Mouse (Mus musculus) right cerebral cortex, postnatal 4 days (tissue): ENCODE results near the gene Actr5.

ENCODE experiments used
- DNase-seq: peaks from one replicate; pipeline ENCODE4 v3.0.0-alpha.2; 2022

The Actr5 gene

DNA sequence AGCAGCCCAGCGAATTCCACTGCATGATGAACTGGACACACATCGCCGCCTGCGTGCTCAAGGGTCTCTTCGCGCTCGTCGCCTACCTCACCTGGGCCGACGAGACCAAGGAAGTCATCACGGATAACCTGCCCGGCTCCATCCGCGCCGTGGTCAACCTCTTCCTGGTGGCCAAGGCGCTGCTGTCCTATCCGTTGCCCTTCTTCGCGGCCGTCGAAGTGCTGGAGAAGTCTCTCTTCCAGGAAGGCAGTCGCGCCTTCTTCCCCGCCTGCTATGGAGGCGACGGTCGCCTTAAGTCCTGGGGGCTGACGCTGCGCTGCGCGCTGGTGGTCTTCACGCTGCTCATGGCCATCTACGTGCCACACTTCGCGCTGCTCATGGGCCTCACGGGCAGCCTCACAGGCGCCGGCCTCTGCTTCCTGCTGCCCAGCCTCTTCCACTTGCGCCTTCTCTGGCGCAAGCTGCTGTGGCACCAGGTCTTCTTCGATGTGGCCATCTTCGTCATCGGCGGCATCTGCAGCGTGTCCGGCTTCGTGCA is 10.2 kb upstream of the Actr5 start:
- no peak for DNase-seq

DNA sequence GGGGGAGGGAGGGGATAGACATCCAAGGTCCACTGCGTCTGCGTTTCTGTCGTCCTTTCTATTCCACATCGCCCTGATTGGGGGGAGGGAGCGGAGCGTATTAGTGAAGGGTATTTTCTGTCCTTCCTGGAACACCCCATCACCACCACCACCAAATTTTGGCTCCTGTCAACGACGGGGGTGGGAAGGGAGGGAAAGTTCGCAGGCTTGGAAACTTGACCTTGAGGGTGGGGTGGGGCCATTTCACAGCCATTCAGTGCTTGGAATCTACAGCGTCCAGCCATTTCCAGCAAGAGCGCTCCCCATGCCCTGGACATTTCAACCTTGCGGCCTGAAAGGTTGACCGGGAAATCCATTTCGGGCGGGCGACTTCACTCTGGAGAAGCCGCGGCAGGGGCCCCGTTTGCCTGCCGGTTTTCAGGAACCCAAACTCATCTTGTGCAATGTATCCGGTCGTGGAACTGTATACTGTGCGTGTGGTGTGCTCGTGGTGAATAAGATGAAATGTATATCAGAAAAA is 9.5 kb upstream of the Actr5 start:
- no peak for DNase-seq

DNA sequence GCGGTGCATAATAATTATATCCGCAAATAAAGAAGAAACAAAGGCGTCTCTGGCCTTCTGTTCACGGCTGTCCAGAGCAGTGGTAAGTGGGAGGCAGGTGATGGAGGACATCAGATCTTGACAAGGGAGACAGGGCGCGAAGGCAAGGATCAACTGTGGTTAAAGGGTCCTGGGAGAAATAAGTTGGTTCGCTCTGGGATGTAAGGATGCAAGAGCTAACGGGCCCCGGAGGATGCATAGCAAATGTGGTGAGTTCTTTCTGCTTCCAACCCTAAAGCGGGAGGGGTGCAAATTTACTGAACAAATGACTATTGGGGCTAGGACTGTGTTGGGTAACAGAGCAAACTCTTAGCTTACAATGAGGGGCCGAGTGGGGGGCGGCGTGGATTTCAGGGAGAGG is 9.0 kb upstream of the Actr5 start:
- DNase-seq: no peak

DNA sequence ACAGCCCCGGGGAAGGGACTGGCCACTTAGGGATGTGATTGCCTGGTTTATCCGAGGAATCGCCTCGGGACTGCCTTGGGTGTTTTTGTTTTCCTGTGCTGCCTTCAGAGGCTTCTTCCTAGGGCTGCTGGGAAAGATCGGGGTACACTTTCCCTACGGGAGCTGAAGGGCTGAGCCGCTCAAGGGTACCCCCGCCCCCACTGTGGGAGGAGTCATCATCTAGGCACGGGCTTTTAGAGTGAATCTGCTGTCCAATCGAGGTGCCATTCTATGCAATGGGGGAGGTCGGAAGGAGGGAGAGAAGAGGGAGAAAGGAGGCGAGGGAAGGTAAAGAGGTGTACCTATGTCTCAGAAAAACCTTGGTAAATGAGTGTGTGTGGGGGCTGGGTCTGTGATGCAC is 8.4 kb upstream of the Actr5 start:
- DNase-seq: peak; percentile 41

GRCm38 (mm10) chr2:158616790-158617189 is 7.9 kb upstream of the Actr5 start:
- DNase-seq: no peak

DNA sequence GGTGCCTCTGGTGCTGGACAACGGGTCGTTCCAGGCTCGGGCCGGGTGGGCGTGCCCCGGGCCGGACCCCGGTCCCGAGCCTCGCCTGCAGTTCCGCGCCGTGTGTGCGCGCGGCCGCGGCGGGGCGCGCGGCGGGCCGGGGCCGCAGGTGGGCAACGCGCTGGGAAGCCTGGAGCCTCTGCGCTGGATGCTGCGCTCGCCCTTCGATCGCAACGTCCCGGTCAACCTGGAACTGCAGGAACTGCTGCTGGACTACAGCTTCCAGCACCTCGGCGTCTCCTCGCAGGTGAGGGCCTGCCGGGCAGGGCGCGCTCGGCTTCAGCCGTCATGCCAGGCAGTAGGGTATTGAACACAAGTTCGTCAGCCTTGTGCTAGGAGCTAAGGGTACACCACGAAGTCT is 543 bp downstream of the Actr5 start:
- no peak for DNase-seq

DNA sequence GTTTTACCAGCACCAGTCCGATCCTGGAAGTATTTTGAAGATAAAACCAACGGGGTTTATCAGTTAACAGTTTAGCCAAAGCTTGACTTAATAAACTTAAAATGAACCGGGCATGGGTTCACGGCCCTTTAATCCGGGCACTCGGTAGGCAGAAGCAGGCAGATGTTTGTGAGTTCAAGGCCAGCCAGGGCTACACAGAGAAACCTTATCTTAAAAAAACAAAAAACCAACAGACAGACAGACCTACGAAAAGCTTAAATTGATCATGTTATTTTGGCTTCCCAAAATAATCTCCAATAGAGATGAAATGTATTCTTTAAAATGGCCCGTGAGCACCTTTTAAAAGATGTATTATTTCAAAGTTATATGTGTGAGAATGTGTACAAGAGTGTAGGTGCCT is 1.0 kb downstream of the Actr5 start:
- DNase-seq: no peak

DNA sequence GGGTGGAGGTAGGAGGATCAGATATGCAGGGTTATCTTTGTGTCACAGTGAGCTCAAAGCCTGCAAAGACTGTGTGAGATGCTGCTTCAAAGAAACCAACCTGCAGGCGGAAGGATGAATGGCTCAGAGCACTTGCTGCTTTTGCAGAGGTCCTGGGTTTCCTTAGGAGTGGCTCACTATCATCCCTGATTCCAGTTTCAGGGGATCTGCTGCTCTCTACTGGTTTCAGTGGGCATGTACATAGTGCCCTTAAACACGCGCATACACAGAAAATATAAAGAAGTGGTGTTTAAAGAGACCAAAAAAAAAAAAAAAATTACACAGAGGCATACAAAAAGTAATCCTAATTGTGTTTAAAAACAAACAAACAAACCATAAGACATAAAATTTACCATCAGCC is 4.2 kb downstream of the Actr5 start:
- no peak for DNase-seq

DNA sequence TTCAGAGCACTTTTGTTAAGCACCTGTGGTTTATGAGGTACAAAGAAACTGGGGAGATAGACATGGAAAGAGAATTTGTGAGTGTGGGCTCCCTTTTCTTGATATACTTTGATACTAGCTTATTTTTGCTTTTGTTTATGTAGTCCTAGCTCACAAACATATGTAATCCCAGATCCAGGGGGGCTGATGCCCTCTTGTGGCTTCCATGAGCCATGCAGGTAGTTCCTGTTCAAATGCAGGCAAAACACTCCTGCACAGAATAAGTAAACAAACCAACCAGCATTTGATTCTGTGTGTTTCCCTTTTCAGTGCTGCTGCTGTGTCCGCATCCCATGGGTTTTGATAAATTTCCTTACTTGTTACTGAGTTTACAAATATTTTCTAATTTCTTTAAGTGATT is 4.7 kb downstream of the Actr5 start:
- no peak for DNase-seq

- DNase-seq: no peak
Measured at GRCm38 (mm10) chr2:158631873-158632272, 7.2 kb downstream of the Actr5 start.

- peak; percentile 75 for DNase-seq
Measured at GRCm38 (mm10) chr2:158641869-158642268, 17.2 kb downstream of the Actr5 start.

DNA sequence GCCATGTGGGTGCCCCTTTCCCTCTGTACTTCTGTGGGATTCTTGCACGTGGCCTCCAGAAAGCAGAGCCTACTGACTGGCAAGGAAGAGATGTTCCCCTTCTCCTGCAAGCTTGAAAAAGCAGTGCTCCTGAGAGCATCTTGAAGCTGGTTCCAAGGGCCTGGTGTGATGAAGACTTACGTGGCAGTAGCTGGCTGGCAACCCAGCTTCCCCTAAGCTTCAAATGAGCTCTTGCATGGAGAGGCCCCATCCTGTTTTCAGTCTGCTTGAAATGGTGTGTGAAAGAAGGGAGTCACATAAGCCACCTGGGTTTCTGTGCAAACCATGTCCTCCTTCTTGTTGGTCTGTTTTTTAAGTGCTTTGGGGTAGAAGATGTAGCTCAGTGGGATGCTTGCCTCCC is 17.9 kb downstream of the Actr5 start:
- no peak for DNase-seq

DNA sequence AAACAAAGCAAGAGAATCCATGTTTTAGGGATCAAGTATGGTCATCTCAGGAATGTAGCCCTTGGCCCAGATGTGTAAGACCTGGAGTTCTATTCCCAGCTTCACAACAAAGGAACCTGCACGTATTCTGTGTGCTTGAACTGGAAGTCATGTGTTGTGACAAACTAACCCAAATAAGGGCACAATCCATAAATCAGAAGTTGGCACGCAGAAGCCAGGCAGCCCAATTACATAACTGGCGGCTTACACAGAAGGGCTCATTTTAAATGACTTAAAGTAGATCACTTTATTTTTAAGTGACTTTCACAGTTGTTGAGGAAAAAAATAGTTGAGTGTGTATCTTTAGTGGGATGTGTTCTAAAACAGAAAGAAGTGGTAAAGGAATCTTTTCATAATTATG is 19.1 kb downstream of the Actr5 start:
- no peak for DNase-seq

DNA sequence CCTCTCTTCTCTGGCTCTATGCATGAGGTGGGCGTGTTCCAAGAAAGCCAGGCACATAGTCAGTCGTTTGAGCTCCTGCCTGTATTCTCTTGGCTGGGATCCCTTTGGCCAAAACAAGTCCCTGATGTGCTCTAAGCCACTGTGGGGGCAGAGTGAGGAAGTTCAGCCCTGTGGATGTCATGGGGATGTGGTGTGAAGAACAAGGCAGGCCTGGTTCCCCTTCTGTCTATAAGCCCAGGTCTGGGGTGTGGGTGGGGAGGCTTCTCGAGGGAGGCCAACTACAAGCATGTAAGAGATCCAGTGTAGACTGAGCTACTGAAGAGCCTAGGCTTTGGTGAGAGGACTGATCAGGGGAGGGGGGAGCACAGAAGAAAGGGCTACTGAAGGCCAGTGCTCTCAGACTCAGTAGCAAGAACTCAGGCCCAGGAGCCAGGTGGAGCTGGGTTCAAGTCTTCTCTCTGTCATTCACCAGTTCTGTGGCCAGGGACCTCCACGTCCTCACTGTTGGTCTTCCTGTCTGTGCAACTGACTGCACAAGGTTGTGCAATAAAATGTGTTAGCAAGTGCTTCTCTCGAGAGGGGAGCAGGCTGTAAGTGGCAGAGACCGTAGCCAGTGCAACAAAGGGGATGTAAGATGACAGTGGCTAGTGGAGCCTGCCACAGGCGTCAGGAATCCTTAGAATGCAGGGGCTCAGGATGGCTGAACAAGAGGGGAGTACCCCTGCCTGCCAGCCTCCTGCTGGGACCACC is 26.6 kb downstream of the Actr5 start:
- no peak for DNase-seq

DNA sequence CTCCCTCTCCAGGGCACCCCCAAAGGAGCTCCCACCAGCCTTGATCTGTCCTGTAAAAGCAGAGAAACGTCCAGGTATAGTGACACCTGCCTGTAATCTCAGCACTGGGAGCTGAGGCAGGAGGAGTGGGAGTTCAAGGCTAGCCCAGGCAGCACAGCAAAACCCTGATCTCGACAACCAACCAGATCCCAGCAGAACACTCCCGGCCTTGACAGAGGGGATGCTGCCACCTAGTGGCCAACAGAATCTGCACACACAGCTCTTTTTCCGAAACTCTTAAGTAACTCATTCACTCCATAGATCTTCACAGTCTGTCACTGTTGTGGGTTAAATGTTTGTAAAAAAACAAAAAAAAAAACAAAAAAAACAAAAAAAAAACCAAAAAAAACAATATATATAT is 28.3 kb downstream of the Actr5 start:
- peak; percentile 87 for DNase-seq

GRCm38 (mm10) chr2:158654717-158655116 is 30.0 kb downstream of the Actr5 start:
- DNase-seq: no peak

DNA sequence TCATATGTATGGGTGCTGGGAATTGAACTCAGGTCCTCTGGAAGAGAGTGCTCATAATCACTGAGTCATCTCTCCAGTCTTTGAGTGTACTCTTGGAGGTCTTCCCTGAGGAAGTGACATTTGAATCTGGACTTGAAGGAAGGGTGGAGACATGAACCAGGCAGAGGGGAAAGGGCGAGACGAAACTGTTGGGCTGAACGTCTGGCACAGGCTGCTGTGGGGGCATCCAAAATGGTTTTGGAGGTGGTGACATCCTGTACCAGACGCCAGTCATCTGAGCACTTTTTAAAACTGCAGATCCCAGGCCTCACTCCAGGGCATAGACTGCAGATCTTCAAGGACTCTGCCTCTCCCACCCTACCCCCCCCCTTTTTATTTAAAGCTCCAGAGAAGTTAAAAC is 31.1 kb downstream of the Actr5 start:
- no peak for DNase-seq

GRCm38 (mm10) chr2:158658822-158659221 is 34.1 kb downstream of the Actr5 start:
- no peak for DNase-seq

- DNase-seq: no peak
Measured at GRCm38 (mm10) chr2:158659346-158659745, 34.7 kb downstream of the Actr5 start.

GRCm38 (mm10) chr2:158665098-158665497 is 40.4 kb downstream of the Actr5 start, which contains the start of gene Ppp1r16b:
Ppp1r16b (plus strand) TSS chr2:158665398.
- no peak for DNase-seq

DNA sequence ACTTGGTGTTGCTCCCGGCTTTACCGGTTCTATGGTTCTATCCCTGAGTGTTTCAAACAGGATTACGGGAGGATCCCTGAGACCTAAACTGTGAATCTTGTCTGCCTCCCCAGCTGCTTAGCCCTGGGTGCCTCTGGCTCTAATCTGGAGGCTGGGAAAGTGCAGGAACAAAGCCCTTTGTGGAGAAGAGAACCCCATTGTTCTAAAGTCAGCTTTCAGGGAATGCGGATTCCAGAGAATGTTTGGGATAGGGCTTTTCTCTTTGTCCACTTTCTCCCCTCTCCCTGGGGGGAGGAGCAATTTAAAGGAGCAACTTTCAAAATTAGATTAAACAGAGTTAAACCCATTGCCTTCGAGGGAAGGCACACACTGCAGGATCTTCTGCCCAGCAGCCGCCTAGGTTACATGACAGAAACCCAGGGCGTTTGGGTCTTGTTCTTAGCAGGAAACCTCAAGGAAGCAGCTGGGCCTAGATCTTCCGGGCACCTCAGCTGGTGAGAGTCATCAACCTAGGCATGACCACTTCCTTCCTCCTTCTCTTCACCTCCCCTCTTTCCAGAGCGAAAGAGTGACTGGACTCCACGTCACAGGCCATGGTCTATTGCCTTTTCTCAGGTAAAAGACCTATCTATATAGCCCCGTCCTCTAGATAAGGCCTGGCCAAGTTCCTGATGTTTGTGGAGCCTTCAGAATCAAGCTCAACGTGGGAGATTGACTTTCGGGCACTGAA is 41.5 kb downstream of the Actr5 start:
- DNase-seq: no peak

GRCm38 (mm10) chr2:158667022-158667670 is 42.5 kb downstream of the Actr5 start:
- DNase-seq: peak; percentile 74

DNA sequence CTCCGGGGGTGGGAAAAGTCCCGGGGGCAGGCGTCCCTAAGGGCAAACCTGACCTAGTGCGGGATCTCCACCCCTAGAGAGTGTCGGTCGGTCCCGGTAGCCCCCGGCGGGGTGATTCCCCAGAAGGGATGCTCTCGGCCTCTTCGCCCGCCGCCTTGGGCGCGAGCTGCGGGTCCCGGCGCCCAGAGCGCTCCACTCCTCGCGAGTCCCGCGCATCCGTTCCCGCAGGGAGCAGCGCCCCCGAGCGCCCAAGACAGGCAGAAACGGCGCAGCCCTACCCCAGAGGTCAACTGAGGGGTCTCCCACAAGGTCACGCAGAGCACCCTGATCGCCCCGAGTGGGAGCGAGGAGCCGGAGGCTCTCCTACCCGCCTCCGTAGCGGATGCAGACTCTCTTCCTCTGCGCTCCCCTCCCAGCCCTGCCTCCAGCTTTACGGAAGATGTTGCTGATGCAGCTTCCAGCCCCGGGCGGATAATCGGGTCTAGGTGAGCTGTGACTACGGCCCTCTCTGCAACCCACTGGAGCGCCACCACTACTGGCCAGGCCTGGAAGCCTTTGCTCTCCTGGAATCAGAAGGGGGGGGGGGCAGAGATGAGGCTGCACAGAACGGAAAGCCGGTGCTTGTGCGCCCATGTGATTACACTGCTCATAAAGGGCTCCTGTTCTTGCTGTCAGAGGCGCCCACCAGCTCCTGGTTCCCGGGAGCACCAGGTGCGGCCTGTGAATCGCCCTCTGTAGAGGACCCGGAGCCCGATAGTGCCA is 43.2 kb downstream of the Actr5 start:
- DNase-seq: peak; percentile 68
